Mouse (Mus musculus) spleen, embryonic (tissue): Measurements from ENCODE around the gene Rpl11.

Source experiments
- CTCF ChIA-PET: fragments of 350-600 bp; sonication (Branson Sonifier 250); formaldehyde crosslinking; loops from one replicate; lab custom pipeline; 2022; lab: Charles Lee

The Rpl11 gene

GRCm38 (mm10) chr4:136076776-136077538, 23.7 kb upstream of the Rpl11 start:
- CTCF ChIA-PET, result interaction anchor here (0.6 to 0.7 kb wide), 2 partner anchors 55 to 116 kb away, joined by 7 to 12 read pairs; no protein-coding TSS in a partner anchor

GRCm38 (mm10) chr4:136071178-136071714, 18.0 kb upstream of the Rpl11 start:
- CTCF ChIA-PET, result interaction anchor here (0.7 to 1.5 kb wide), 4 partner anchors 52 to 92 kb away, joined by 3 to 13 read pairs (median 4); no protein-coding TSS in a partner anchor

DNA sequence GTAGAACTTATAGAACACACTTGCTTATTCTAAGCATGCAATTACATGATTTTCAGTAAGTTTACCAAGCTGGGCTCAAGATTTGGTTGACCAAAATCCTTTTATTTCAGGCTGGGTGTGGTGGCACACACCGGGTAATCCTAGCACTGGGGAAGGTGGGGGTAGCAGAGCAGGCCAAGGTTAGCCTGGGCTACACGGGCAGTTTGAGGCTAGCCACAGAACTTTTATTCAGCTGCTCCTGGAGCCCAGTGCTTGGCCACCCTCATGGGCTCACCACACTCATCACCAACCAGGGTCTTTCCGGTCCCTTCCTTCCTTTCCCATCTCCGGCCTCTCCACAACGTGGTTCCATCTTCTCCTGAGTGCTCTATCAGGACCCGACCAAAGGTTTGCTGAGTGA, 17.4 kb upstream of the Rpl11 start:
- CTCF ChIA-PET, result interaction anchor here (1.0 to 1.5 kb wide), 7 partner anchors 18 to 119 kb away, joined by 3 to 13 read pairs (median 4); no protein-coding TSS in a partner anchor

DNA sequence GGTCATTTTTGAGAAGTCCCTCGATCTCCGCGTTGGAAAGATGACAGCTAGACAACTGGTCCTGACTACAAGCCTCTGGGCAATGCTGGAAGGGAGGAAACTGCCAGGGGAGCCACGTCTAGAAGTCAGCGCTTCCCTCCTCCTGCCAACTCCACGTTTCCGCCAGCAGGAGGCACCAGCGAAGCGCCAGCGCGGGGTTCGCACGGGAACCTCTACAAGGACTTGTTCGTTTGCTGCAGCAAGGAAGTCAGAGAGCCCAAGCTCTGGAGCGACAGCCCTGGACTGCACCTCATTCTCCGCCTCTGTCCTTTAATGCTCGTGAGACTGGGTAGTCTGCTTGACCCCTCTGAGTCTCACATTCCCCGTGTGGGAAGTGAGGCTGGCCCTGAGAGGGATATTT, 16.7 kb upstream of the Rpl11 start:
- CTCF ChIA-PET, result interaction anchor here (0.6 to 1.3 kb wide), 6 partner anchors 19 to 227 kb away, joined by 3 to 13 read pairs (median 4); no protein-coding TSS in a partner anchor

GRCm38 (mm10) chr4:136069313-136069712, 16.1 kb upstream of the Rpl11 start:
- CTCF ChIA-PET, result interaction anchor here (0.6 to 1.3 kb wide), 4 partner anchors 90 to 226 kb away, joined by 3 to 9 read pairs (median 4); no protein-coding TSS in a partner anchor

- CTCF ChIA-PET, result interaction anchor here (0.7 kb wide), 1 partner anchor 170 kb away, joined by 3 read pairs; no protein-coding TSS in a partner anchor
Measured at GRCm38 (mm10) chr4:136063143-136063542, 9.9 kb upstream of the Rpl11 start.

GRCm38 (mm10) chr4:136059800-136060488, 6.7 kb upstream of the Rpl11 start:
- CTCF ChIA-PET, result interaction anchor here (0.5 kb wide), 1 partner anchor 118 kb away, joined by 3 read pairs; no protein-coding TSS in a partner anchor

DNA sequence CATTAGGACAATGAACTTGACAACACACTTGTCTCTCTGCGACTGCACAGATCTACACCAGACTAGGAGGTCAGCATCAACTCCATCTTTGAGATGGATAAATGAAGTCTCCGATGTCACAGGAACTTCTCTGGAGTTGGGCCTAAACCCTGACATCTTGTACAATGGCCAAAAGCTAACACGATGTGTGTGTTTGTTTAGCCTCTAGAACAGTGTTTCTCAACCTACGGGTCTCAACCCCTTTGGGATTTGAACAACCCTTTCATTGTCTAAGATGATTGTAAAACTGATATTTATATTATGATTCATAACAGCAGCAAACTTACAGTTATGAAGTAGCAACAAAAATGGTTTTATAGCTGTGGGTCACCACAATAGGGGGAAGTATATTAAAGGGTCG, 4.7 kb upstream of the Rpl11 start:
- CTCF ChIA-PET, result no interaction called here

- CTCF ChIA-PET, result interaction anchor here (0.7 to 0.8 kb wide), 2 partner anchors 159 to 308 kb away, joined by 3 to 4 read pairs; no protein-coding TSS in a partner anchor
Measured at GRCm38 (mm10) chr4:136056030-136056429, 2.8 kb upstream of the Rpl11 start.

DNA sequence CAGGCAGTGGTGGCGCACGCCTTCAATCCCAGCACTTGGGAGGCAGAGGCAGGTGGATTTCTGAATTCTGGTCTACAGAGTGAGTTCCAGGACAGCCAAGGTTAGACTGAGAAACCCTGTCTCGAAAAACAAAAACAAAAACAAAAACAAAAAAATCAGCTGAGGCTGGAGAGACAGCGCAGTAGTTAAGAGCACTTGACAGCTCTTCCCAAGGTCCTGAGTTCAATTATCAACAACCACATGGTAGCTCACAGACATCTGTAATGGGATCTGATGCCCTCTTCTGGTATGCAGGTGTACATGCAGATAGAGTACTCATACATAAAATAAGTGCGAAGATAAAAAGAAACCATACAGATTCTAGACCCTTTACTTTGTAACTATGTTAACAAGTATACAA, 615 bp upstream of the Rpl11 start:
- CTCF ChIA-PET, result interaction anchor here (0.6 to 0.7 kb wide), 4 partner anchors 53 to 133 kb away, joined by 3 to 7 read pairs (median 3); no protein-coding TSS in a partner anchor

DNA sequence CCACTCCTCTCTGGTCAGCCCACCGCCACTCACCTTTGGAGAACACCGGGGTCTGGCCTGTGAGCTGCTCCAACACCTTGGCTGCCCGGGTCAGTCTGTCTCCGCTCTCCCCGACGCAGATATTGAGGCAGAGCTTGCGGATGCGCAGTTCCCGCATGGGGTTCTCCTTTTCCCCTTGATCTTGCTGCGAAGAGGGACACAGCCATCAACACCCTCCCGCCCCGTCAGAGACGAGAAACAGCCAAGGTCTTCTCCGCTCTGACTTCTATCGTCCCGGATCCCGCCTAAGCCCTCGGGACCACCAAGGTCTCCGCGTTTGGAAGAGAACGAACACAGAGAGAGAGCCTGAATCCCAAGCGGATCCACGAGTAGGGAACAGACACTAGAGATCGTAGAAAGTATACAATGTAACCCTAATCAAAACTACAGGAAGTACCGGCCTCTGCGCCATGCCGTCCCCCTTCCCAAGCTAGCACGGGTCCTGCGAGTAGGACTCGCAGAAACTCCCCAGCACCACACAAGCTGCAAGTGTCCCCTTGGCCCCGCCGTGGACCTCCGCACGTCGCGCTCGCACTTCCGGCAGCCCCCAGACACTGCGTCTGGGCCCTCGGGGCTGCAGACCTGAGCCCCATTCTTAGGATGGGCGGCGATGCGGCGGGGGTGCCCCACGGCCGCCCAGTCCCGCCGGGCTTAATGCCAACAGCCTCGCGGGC, 538 bp downstream of the Rpl11 start:
- CTCF ChIA-PET, result interaction anchor here (0.6 kb wide), 1 partner anchor 1068 kb away, joined by 5 read pairs; no protein-coding TSS in a partner anchor

DNA sequence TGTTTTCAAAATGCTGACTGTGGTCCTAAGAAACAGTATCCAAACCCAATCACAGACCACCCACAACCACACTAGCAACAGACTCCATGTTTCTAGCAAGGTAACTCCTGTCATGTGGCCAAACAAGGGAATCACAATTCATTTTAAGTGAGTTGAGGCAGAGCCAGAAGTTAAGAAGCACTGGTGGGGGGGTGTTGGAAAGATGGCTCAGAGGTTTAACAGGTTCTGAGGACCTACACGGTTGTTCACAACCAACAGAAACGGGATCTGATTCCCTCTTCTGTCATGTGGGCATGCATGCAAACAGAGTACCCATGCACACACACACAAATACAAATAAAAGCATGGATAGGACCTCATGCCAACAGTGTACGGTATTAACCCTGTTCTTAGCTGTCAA, 1.2 kb downstream of the Rpl11 start:
- CTCF ChIA-PET, result no interaction called here

GRCm38 (mm10) chr4:136050226-136050625, 3.0 kb downstream of the Rpl11 start:
- CTCF ChIA-PET, result interaction anchor here (0.6 kb wide), 1 partner anchor 141 kb away, joined by 3 read pairs; no protein-coding TSS in a partner anchor

DNA sequence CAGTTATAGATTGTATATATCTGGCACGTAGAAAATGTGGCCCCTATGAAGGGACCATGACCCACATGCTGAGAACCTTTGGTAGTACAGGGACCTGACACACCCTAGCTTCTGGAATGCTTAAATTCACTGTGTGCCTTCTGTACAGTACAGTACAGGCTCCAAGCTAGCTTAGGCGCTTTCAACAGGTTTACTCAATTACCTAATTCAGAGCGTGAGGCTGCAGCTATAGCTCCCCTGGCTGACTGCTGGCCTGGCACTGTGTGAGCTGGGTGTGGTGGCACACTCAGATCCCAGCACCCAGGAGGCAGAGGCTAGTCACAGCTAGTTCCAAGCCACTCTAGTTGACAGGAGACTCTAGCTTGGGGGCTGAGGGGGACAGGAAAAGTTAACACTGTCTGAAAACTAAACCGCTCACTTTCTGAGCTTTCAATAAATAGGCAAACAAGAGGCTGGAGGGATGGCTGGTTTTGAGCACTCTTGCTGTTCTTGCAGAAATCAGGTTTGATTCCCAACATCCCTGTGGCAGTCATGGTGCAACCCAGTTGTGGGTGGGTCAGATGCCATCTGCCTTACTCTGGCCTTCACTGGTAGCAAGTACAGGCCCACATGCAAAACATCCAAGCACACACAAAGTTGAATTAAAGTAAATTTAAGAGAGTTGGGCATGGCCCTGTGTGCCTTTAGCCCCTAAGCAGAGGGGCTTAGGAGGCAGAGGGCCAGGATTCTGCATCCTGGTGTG, 4.8 kb downstream of the Rpl11 start:
- CTCF ChIA-PET, result no interaction called here

DNA sequence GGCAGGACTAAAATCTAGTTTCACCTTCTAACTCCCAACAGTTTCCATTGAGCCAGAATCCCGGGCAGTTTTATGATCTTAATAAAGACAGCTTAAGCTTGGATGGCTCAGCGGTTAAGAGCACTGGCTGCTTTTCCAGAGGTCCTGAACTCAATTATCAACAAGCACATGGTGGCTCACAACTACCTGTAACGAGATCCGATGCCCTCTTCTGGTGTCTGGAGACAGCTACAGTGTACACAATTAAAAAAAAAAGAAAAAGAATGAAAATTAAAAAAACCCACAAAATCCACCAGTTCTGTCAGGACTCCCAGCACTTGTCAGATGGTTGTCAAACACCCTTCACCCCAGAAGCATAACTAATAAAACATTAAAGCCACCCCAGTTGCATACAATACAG, 5.6 kb downstream of the Rpl11 start:
- CTCF ChIA-PET, result interaction anchor here (0.6 kb wide), 1 partner anchor 213 kb away, joined by 3 read pairs; no protein-coding TSS in a partner anchor

GRCm38 (mm10) chr4:136046888-136047287, 6.3 kb downstream of the Rpl11 start:
- CTCF ChIA-PET, result interaction anchor here (0.6 kb wide), 1 partner anchor 39 kb away, joined by 8 read pairs; no protein-coding TSS in a partner anchor

DNA sequence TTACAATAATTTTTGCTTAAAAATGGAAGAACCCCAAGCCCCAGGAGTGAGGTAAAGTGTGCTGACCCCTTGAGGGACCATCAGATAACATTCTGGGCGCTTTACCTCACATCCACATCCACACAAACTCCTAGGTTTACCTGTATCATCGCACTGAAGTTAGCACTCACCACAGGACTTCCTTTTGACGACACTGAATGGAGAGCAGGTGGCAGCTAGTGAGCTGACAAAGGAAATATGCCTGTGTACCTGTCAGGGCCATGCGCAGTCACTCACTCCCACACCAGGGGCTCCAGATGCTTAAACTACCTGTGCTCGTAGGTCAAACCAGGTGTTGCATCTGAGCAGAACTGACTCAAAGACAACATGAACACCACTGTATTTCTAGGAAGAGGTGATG, 8.1 kb downstream of the Rpl11 start:
- CTCF ChIA-PET, result no interaction called here

DNA sequence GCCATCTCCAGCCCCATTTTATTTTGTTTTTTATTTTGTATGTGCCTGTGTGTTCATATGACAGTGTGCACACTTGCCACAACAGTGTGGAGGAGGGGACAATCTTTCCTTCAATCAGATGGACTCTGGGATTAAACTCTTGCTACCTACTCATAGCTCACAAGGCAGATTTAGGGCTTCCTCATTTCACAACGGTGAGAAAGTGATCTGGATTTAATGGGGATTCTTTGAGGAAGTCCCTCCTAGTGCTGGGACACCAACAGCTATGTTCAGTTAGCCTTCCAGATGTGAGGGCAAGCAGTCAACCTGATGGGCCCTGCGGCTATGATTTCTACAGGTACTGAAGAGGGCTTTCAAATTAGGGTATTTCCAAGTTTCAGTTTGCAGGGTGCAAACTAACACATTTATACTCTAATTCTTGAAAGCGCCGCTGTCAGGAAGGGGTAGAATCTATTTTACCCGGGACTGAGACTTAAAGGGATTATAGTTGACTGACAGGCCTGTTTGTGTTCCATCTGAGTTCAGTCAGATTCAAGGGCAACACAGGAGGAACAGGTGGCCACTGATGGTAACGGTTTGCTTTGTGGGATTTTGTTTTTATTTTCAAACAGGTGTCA, 9.3 kb downstream of the Rpl11 start:
- CTCF ChIA-PET, result no interaction called here

DNA sequence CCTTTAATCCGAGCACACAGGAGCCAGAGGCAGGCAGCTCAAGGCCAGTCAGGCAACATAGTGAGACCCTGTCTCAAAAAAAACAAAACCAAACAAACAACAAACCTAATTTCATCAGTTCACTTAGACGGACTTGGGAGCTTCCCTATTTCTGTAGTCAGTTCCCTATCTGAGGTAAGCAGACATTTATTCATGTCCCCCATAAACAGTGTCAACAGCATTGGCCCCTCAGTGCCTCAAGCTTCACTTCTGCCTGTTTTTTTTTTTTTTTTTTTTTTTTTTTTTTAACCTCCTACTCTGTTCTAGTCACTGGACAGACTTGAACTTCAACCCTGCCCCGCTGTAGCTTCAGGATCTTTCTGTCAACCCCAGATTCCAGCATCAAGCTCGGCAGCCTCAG, 18.1 kb downstream of the Rpl11 start:
- CTCF ChIA-PET, result interaction anchor here (0.6 kb wide), 2 partner anchors 17 to 140 kb away, joined by 3 to 7 read pairs; no protein-coding TSS in a partner anchor
